Mouse (Mus musculus) brain, adult 2 months (tissue): ENCODE measurements at regions not wholly inside any gene's neighbourhood (a gene's known extent, or its start where the extent isn't known, plus 50 kb on each side); places are given as distances from the start of the nearest gene placed in this dataset.
"Not testable (repeated sequence)": the region's sequence is repeated elsewhere in the genome, so short reads cannot be mapped to it uniquely, and the experiment has no call there.

Experiments used
- DNase-seq: peaks from one replicate; pipeline ENCODE4 v3.0.0; 2011; ENCODE audit warnings: low read depth, low spot score

GRCm38 (mm10) chr10:49985038-49985437 is 196.5 kb upstream of the Grik2 start:
- DNase-seq: peak; percentile 74

DNA sequence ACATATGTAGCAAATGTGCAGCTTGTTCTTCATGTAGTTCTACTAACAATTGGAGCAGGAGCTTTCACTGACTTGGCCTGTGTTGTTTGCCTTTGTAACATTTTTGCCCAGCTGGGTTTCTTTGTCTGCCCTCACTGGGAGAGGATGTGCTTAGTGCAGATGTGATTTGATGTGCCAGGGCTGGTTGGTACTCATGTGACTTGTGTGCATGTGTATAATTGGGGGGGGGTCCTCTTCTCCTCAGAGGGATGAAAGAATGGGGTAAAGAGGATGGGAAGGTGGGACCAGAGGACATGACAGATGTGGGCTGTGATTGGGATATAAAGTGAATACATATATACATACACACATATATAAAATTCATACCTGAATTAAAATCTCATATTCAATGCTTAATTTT is 163.9 kb upstream of the Grik2 start:
- DNase-seq: no peak

DNA sequence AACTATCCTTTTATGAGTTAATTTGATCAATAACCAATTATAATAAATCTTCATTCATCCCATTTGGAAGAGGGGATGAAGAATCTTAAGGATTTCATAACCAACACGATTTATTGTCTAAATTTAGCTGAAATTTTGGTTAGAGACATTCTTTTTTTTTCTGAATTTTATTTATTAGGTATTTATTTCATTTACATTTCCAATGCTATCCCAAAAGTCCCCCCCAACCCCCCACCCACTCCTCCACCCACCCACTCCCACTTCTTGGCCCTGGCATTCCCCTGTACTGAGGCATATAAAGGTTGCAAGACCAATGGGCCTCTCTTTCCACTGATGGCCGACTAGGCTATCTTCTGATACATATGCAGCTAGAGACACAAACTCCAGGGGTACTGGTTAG is 148.7 kb upstream of the Grik2 start:
- not testable (repeated sequence) for DNase-seq

GRCm38 (mm10) chr10:49909206-49909605 is 120.6 kb upstream of the Grik2 start:
- not testable (repeated sequence) for DNase-seq

DNA sequence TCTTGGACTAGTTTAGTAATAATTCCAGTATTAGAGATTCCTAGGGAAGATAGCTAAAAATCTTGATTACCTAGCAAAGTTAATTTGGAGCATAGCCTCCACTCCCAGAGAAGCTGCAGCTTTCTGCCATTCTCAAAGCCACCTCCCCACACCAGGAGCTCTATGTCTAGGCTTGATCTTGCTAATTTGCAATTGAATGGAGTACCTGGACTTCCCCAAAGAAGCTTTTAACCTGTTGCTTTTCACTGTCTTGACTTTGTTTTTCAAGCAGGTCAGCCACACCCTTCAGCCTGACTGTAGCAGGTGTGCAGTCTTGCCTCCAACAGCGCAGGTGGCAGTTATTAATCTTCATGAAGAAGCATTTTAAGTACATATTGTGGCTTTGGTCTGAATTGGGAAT is 119.6 kb upstream of the Grik2 start:
- DNase-seq: not testable (repeated sequence)

GRCm38 (mm10) chr10:49904626-49905025 is 116.1 kb upstream of the Grik2 start:
- DNase-seq: not testable (repeated sequence)

DNA sequence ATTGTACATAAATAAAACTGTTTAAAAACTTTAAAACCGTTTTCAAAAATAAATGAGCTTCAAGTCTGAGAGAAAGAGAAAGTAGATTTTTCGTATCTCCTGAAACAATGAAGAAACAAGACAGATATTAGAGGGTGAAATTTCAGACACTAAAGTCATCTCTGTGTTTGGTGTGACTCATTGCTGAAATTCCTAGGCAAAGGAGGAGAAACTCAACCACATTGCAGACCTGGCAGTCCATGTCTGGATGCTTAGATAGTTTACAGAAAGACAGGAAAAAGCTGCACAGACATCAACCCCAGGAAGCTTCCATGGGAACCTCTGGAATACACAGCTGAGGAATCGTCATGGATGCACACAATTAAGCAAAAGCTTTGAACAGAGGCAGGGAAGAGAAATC is 106.9 kb upstream of the Grik2 start:
- no peak for DNase-seq

DNA sequence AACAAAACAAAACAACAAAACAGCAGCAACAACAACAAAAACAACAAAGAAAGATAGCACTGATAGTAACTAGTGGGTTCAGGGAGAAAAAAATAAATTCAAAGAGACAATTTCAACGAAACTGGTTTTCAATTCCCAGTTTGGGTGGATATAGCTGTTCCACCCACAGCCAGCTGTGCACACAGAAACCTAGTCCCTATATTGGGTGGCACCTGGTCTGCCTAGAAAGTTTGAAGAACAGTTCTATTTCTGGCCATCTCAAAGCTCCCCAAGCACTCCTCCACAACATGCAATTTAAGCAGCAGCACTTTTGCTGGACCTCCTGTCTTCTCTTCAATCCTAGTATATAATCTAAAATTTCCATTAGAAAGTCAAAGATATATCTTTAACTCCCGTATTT is 95.5 kb upstream of the Grik2 start:
- peak; percentile 77 for DNase-seq

GRCm38 (mm10) chr10:49883444-49883843 is 94.9 kb upstream of the Grik2 start:
- no peak for DNase-seq

DNA sequence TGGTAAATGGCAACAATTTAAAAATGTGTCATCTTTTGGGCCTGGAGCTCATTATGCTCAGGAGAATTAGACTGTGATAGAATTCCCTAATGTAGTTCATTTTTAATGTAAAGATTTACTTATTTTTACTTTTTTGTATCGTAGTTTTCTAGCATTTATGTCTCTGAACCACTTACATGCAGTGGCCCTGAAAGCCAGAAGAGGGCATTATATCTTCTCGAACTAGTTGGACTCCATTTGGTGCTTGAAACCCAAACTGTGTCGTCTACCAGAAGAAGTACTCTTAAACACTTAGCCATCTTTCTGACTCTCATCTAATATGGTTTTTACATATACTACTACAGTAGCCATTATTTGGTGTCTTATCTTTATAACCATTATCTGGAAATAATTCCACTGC is 75.2 kb upstream of the Grik2 start:
- peak; percentile 23 for DNase-seq

DNA sequence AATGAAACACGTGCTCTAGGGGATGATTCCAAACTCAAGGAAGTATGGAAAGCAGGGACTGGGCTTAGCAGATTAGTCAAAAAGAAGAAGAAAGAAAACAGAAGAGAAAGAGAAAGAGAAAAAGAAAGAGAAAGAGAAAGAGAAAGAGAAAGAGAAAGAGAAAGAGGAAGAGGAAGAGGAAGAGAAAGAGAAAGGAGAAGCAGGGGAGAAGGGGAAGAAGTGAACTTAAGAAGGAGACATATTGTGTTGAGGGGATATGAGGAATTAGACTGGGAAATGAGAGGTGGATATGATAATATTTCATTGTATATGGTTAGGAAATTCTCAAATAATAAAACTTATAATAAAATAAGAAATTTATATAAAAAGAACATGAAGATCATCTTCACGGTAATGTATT is 59.1 kb upstream of the Grik2 start:
- DNase-seq: no peak

GRCm38 (mm10) chr10:49844308-49844707 is 55.7 kb upstream of the Grik2 start:
- DNase-seq: no peak
